Mouse (Mus musculus) stomach, postnatal 0 days (tissue): ENCODE data around the gene Psip1.

Source experiments
- CTCF ChIP-seq: IDR thresholded peaks from 2 replicates; pipeline ENCODE4 v1.5.1; 2016; ENCODE audit warnings: antibody characterized with exemption, low read depth, mild to moderate bottlenecking, moderate library complexity
- EP300 ChIP-seq: optimal IDR thresholded peaks from 2 replicates; pipeline ENCODE3; 2016; ENCODE audit warnings: antibody characterized with exemption

GRCm38 (mm10) chr4:83427141-83427540 is 59.1 kb downstream of the Psip1 start:
- TF ChIP-seq CTCF, result no peak
- TF ChIP-seq EP300, result no peak
